Mouse (Mus musculus) kidney, postnatal 0 days (tissue): ENCODE measurements at regions not wholly inside any gene's neighbourhood (a gene's known extent, or its start where the extent isn't known, plus 50 kb on each side); places are given as distances from the start of the nearest gene placed in this dataset.

Experiments used
- ATAC-seq: fragments of 200-750 bp; cut with Nextera tagmentation; replicated peaks from 2 replicates; pipeline ENCODE4 v1.8.0; 2017; ENCODE audit warnings: low read depth, moderate number of reproducible peaks, moderate TSS enrichment, moderate library complexity; ENCODE audit not compliant: low FRiP score
- DNase-seq: peaks from one replicate; pipeline ENCODE4 v3.0.0-alpha.2; 2016; ENCODE audit warnings: low spot score
- H3K27ac ChIP-seq: fragments of 300-500 bp; sonication (generic); 2 replicates; pipeline ENCODE4 v1.5.1; 2014; ENCODE audit warnings: mild to moderate bottlenecking
- H3K27me3 ChIP-seq: fragments of 300-500 bp; sonication (generic); 2 replicates; pipeline ENCODE4 v1.6.1; 2014; ENCODE audit warnings: low read length, mixed read lengths; ENCODE audit not compliant: insufficient read depth
- H3K36me3 ChIP-seq: fragments of 300-500 bp; sonication (generic); 2 replicates; pipeline ENCODE4 v1.6.1; 2014; ENCODE audit warnings: low read length, mixed read lengths; ENCODE audit not compliant: insufficient read depth
- H3K4me1 ChIP-seq: fragments of 300-500 bp; sonication (generic); replicated peaks from 2 replicates; pipeline ENCODE4 v1.6.1; 2014; ENCODE audit warnings: antibody characterized with exemption, low read length, mixed read lengths; ENCODE audit not compliant: insufficient read depth
- H3K4me2 ChIP-seq: fragments of 300-500 bp; sonication (generic); 2 replicates; pipeline ENCODE4 v1.6.1; 2014; ENCODE audit warnings: mild to moderate bottlenecking, low read length, moderate library complexity, mixed read lengths
- H3K4me3 ChIP-seq: fragments of 300-500 bp; sonication (generic); replicated peaks from 2 replicates; pipeline ENCODE4 v1.5.1; 2014; ENCODE audit warnings: low read depth, low read length
- H3K9ac ChIP-seq: fragments of 300-500 bp; sonication (generic); 2 replicates; pipeline ENCODE4 v1.6.1; 2014; ENCODE audit warnings: low read depth, low read length
- H3K9me3 ChIP-seq: fragments of 300-500 bp; sonication (generic); replicated peaks from 2 replicates; pipeline ENCODE4 v1.6.1; 2016; ENCODE audit warnings: low read length, inconsistent platforms, mixed read lengths
- CTCF ChIP-seq: IDR thresholded peaks from 2 replicates; pipeline ENCODE4 v1.5.1; 2016; ENCODE audit warnings: antibody characterized with exemption, low read depth, mild to moderate bottlenecking, moderate library complexity
- WGBS: fragments of 180-500 bp; shearing (Covaris S2); extraction: QIAGEN DNeasy Blood & Tissue Kit; methylation state at CpG from one replicate; pipeline ENCODE4 v1.1.7; 2014; 5-methylcytosine and 5-hydroxymethylcytosine counted together

DNA sequence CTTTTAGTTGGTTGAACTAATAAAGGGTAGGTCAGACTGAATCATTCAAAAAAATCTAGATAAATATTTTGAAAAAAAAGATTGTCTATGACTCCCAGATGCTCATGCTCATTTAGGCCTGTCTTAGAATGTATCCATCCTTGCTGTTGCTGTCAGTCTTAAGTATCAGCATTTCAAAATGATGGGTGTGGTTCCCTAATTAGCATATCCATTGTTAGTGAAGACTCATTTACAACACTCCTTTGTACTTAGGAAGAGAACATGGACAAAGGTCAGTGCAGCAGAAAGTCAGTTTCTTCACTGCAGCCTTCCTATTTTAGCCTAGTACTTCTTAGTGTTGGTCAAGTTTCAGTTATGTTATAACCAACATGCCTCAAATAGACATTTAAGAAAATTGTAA, 525.2 kb upstream of the Etaa1 start:
- Histone ChIP-seq H3K4me3 (no peak overlapping the region), H3K9me3 (no peaks in the 10 kb centered on the region), H3K27ac (no peak overlapping the region), H3K9ac (no peak overlapping the region), H3K27me3 (no peaks in the 10 kb centered on the region), H3K36me3 (no peaks in the 10 kb centered on the region), H3K4me2 (no peak overlapping the region), H3K4me1 (no peaks in the 10 kb centered on the region)
- ATAC-seq (no peak), DNase-seq (no peak)
- no peak for TF ChIP-seq CTCF

DNA sequence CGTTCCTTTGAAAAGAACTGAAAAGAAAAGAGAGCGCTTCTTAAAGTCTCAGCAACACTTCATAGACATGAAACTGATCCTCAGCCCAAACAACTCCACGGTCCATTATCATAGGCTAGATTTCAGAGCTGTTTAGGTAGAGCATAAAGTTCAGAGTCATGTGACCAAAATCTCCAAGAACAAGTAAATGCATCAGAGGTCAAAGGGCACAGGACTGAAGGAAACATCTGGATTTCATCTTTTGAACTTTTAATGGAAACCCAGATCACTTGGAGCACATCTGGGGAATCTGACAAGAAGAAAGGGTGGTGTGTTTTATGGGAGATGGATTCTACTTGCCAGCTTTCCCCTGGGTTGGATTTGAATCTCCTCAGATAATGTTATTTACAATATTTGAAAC, 497.6 kb upstream of the Etaa1 start:
- ATAC-seq: no peak
- Histone ChIP-seq H3K27ac (no peak overlapping the region), H3K4me1 (no peaks in the 10 kb centered on the region), H3K9me3 (no peaks in the 10 kb centered on the region), H3K27me3 (no peaks in the 10 kb centered on the region), H3K9ac (no peak overlapping the region), H3K4me3 (no peak overlapping the region), H3K36me3 (no peaks in the 10 kb centered on the region), H3K4me2 (no peak overlapping the region)
- DNase-seq: no peak
- no peak for TF ChIP-seq CTCF
- WGBS: 40% methylated on average over 3 of the region's 3 CpGs

DNA sequence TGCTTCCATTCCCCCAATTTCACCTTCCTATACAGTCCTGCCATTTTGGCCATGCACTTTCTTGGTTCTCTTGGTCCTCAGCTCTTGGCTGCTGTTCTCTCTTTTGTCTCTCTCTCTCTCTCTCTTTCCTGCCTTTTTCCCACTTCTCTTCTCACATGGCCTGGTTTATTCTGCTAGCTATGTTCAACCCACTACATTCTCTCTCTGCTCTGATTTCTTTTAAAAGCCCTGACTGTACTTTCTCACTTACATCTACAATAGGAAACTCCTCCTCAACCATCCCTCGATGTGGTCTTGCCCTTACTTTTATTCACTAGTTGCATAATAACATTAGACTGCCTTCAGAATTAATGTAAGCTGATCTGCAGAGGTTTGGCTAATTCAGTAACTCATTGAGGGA, 495.2 kb upstream of the Etaa1 start:
- WGBS: 49% methylated on average over 1 of the region's 1 CpGs
- Histone ChIP-seq H3K27ac (no peak overlapping the region), H3K9ac (no peak overlapping the region), H3K4me3 (no peak overlapping the region), H3K4me2 (no peak overlapping the region), H3K27me3 (no peaks in the 10 kb centered on the region), H3K4me1 (no peaks in the 10 kb centered on the region), H3K36me3 (no peaks in the 10 kb centered on the region), H3K9me3 (no peaks in the 10 kb centered on the region)
- DNase-seq (no peak), ATAC-seq (no peak)
- TF ChIP-seq CTCF: no peak

DNA sequence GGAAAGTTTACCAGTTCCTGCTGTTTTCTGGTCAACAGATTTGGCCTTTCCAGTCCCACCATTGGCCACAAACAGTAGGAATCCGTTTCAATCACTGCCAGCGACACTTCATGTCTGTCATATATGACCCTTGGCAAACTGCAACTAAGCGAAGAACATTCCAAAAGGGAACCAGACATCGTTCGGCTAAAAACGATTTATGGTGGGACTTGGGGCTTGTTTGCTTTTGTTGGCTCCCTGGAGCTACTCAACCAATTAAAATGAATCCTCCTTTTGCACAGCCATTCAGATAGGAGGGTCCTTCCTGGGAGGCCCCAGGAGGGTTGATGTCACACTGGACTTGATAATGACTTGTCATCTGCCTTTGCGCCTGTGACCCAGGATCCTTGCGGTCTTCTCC, 490.9 kb upstream of the Etaa1 start:
- H3K27me3 ChIP-seq: no peaks in the 10 kb centered on the region
- H3K4me1 ChIP-seq: no peaks in the 10 kb centered on the region
- no peaks in the 10 kb centered on the region for H3K9me3 ChIP-seq
- no peak for TF ChIP-seq CTCF
- WGBS: 18% methylated on average over 8 of the region's 8 CpGs
- H3K36me3 ChIP-seq: no peaks in the 10 kb centered on the region
- no peak overlapping the region; the same call in 1 of the 2 replicates for H3K27ac ChIP-seq
- ATAC-seq (no peak), DNase-seq (peak; percentile 88)
- H3K9ac ChIP-seq: no peak overlapping the region
- peak overlapping the region; percentile 13; the same call in 1 of the 2 replicates for H3K4me2 ChIP-seq
- no peak overlapping the region for H3K4me3 ChIP-seq

DNA sequence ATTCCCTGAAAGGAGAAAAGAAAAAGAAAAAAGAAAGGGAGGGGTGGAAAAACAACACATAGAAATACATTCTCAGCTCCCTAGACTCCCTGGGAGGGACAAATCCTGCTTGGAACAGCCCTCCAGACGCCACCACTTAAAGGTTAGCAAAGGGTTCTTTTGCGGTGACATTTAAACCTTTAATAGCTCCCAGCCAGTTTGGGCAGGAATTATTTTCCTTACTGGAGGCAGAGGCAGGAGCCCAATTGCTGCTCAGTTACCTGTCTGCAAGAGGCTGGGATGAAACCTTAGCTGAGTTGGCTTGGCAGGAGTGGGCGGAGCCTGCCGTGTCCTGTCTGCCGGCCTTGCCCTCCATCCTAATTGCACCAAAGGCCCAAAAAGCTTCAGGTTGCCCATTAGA, 490.4 kb upstream of the Etaa1 start:
- no peak for ATAC-seq
- DNase-seq: peak; percentile 33

DNA sequence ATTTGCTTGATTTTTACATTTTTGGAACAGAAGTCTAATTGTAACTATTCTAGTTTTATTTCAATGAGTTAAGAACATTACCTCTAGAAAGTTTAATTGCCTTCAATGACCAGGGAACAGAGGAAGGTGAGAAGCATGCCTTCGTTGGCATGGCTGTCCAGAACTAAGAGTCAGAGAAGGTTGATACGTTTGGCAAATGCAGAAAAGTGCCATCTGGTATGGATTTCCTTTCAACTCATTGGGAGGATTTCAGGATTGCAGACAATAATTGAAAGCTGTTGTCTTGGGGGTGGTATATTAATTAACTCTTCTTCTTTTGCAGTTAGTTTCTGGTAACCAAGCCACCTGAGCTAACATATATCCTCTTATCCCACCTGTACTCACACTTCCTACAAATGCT, 489.5 kb upstream of the Etaa1 start:
- WGBS: 77% methylated on average over 2 of the region's 2 CpGs
- ATAC-seq (no peak), DNase-seq (no peak)
- no peaks in the 10 kb centered on the region for H3K4me1 ChIP-seq
- H3K9me3 ChIP-seq: no peaks in the 10 kb centered on the region
- H3K27me3 ChIP-seq: no peaks in the 10 kb centered on the region
- TF ChIP-seq CTCF: no peak
- H3K36me3 ChIP-seq: no peaks in the 10 kb centered on the region
- no peak overlapping the region for H3K4me2 ChIP-seq
- no peak overlapping the region for H3K27ac ChIP-seq
- no peak overlapping the region for H3K9ac ChIP-seq
- no peak overlapping the region for H3K4me3 ChIP-seq

More for the DNA sequence above, 490.4 kb upstream of the Etaa1 start:
- no peak for TF ChIP-seq CTCF
- WGBS: 29% methylated on average over 5 of the region's 5 CpGs
- Histone ChIP-seq H3K27me3 (no peaks in the 10 kb centered on the region), H3K4me2 (0 out of 2 replicates have a peak overlapping the region, but pooled peaks have one; percentile 13), H3K4me3 (no peak overlapping the region), H3K9me3 (no peaks in the 10 kb centered on the region), H3K27ac (no peak overlapping the region; the same call in 1 of the 2 replicates), H3K4me1 (no peaks in the 10 kb centered on the region), H3K36me3 (no peaks in the 10 kb centered on the region), H3K9ac (no peak overlapping the region)
